ENCODE assay signal across 8 mouse cellular contexts in genomic region chr11:62551226-62552119, GRCm38 (mm10). TPM values are rescaled to one million over a fixed set of nuclear protein-coding genes. Genes with fewer than 3 reads are reported as not detected.
DNase-seq lines count a peak whose midpoint lies in the region; ATAC-seq lines count a peak whose summit lies in the region.

No protein-coding gene starts in this region.

- peak overlapping the region; percentile 76 for H3K4me3 ChIP-seq in hindbrain, embryonic 15.5 days

- H3K36me3 ChIP-seq in hindbrain, embryonic 15.5 days: peaks cover 10% of the 10 kb centered on the region; the same call in 1 of the 2 replicates

- intact Hi-C loops in left cerebral cortex, postnatal 14 days (cut with DNase I): no loop called here

- H3K9me3 ChIP-seq in hindbrain, embryonic 15.5 days: no peaks in the 10 kb centered on the region

- WGBS in hindbrain, embryonic 15.5 days: under 1% methylated on average over 58 of the region's 58 CpGs

- ATAC-seq in hindbrain, embryonic 15.5 days (ENCODE audit: low FRiP score, low read depth): peak; percentile 89
- peak; percentile 44 for ATAC-seq in megakaryocyte-erythroid progenitor cell, adult 5-6 weeks (replicated peaks; ENCODE audit: low FRiP score, low TSS enrichment, poor library complexity, severe bottlenecking)

- H3K4me2 ChIP-seq in hindbrain, embryonic 15.5 days: peak overlapping the region; percentile 79

- peak overlapping the region; percentile 89 for H3K27ac ChIP-seq in hindbrain, embryonic 15.5 days (replicated peaks)

- DNase-seq in R1 (ENCODE audit: low read depth, low spot score): peak; percentile 92
- DNase-seq in cerebellum, postnatal 25 days: peak; percentile 94 to 96
- DNase-seq in frontal cortex, postnatal 36 days (ENCODE audit: low spot score in 2 of 2): peak; percentile 88 to 89
- DNase-seq in left cerebral cortex, postnatal 14 days (ENCODE audit: low spot score in 2 of 2): peak; percentile 90 to 91
- DNase-seq in right cerebral cortex, postnatal 14 days: peak; percentile 93
- peak; percentile 85 for DNase-seq in urinary bladder, postnatal 25 days (ENCODE audit: low spot score)

- no peaks in the 10 kb centered on the region for H3K27me3 ChIP-seq in hindbrain, embryonic 15.5 days

- H3K9ac ChIP-seq in hindbrain, embryonic 15.5 days: peak overlapping the region; percentile 74

- peaks cover 44% of the 10 kb centered on the region for H3K4me1 ChIP-seq in hindbrain, embryonic 15.5 days (replicated peaks)

RNA-seq across cellular contexts. Expression of gene Ubb, which starts 0.5 kb away (rescaled TPM):
- polyA plus RNA-seq in hindbrain, embryonic 15.5 days (2015; fragmentation: Nextera tagmentation; extraction: Ambion mirVana): 4,365 and 4,386 TPM in 2 replicates
- total RNA-seq in left cerebral cortex, postnatal 14 days (2021): 1,000 to 10,000 TPM; 1,710 to 1,861 TPM
- total RNA-seq in megakaryocyte-erythroid progenitor cell, adult 5-6 weeks (2014; fragmentation: Nextera tagmentation): 729 and 731 TPM in 2 replicates
- total RNA-seq in megakaryocyte-erythroid progenitor cell, adult 5-6 weeks (2017): 1,059 and 1,094 TPM in 2 replicates

RNA-seq across cellular contexts. Expression of gene Cenpv, which starts 12.4 kb away (rescaled TPM):
- polyA plus RNA-seq in hindbrain, embryonic 15.5 days (2015; fragmentation: Nextera tagmentation; extraction: Ambion mirVana): 56.8 and 57.3 TPM in 2 replicates
- total RNA-seq in left cerebral cortex, postnatal 14 days (2021): 10 to 100 TPM; 37.7 to 45.0 TPM
- 113 and 115 TPM in 2 replicates for total RNA-seq in megakaryocyte-erythroid progenitor cell, adult 5-6 weeks (2014; fragmentation: Nextera tagmentation)
- total RNA-seq in megakaryocyte-erythroid progenitor cell, adult 5-6 weeks (2017): 56.1 and 64.9 TPM in 2 replicates

RNA-seq across cellular contexts. Expression of gene Trpv2, which starts 22.8 kb away (rescaled TPM):
- 30.9 and 31.2 TPM in 2 replicates for polyA plus RNA-seq in hindbrain, embryonic 15.5 days (2015; fragmentation: Nextera tagmentation; extraction: Ambion mirVana)
- 10 to 100 TPM; 21.9 to 22.2 TPM for total RNA-seq in left cerebral cortex, postnatal 14 days (2021)
- total RNA-seq in megakaryocyte-erythroid progenitor cell, adult 5-6 weeks (2014; fragmentation: Nextera tagmentation): 31.3 and 45.4 TPM in 2 replicates
- 12.2 and 25.6 TPM in 2 replicates for total RNA-seq in megakaryocyte-erythroid progenitor cell, adult 5-6 weeks (2017)

Comparison
In these comparisons a context has a peak if more than half of its experiments do, and no peak if none do; other contexts are left out.
1. Peak in every context shown above with its lines: DNase-seq, ATAC-seq, H3K4me3 ChIP-seq and H3K27ac ChIP-seq.